Mouse (Mus musculus): Measurements from ENCODE around the gene Ldb3. TPM values are rescaled to one million over a fixed set of nuclear protein-coding genes. Genes with fewer than 3 reads are reported as not detected.

Gene Ldb3
- not detected in 2 replicates for polyA plus RNA-seq (2012; ENCODE audit: low replicate concordance)

DNA sequence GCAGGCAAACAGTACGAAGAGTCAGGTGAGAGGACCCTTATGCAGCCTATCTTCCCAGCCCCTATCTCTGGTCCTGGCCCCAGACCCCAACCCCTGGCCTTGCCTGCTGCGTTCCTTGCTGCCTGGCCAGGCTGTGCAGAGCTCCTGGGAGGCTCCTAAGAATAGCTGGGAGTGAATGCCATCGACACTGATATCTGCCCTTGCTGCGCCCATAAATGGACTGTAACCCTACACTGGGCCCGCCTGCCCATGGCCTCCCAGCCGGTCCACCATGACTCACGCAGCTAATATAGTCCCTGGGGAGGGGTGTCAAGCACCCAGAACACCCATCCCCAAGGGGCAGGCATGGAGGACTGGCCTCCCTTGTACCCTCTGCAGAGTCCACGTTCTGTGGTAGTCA is at the start of gene Ldb3:
Ldb3 (minus strand) TSS at position 185 of the 400 bp plus-strand sequence.

GRCm38 (mm10) chr14:34599941-34600340 is 11.5 kb upstream of the Ldb3 start, which contains the start of gene Opn4:
Gene Opn4 (minus strand): TSS chr14:34600142.

DNA sequence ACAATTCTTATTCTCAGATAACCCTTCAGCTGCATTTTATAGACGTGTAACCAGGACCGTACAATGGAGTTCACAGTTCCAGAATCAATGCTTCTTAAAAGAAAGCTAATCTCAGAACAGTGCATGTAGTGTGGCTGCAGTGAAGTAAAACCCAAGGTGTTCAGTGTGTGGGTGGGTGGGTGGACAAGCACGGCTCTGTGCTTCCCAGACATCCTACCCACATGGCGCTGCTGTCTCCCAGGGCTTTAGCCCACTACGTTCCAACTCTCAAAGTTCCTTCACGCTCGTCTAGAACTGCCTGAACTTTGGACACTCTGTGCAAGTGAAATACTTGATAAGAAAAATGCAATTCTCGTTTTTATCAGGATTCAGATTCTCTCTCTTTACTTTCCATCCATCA is 65.8 kb downstream of the Ldb3 start, which contains the start of gene 9230112D13Rik:
9230112D13Rik (minus strand) TSS at position 101 of the 400 bp plus-strand sequence.

GRCm38 (mm10) chr14:34503325-34503647 is 85.2 kb downstream of the Ldb3 start, which contains the start of gene Bmpr1a:
Gene Bmpr1a (minus strand): TSS chr14:34503341.

Other genes with a start within 250 kb of the Ldb3 start
- gene Fam25c, start 233.2 kb downstream of the Ldb3 start, polyA plus RNA-seq (2012; ENCODE audit: low replicate concordance): not detected in 2 replicates
- not detected in 2 replicates for gene Sncg, start 213.9 kb downstream of the Ldb3 start, polyA plus RNA-seq (2012; ENCODE audit: low replicate concordance)
- 0.10 and 0.71 TPM in 2 replicates for gene Mmrn2, start 213.2 kb downstream of the Ldb3 start, polyA plus RNA-seq (2012; ENCODE audit: low replicate concordance)
- 0.10 and 0.37 TPM in 2 replicates for gene Bmpr1a, start 85.3 kb downstream of the Ldb3 start, polyA plus RNA-seq (2012; ENCODE audit: low replicate concordance)
- gene 9230112D13Rik, start 65.9 kb downstream of the Ldb3 start, polyA plus RNA-seq (2012; ENCODE audit: low replicate concordance): not detected in 2 replicates
- not detected in 2 replicates for gene Opn4, start 11.5 kb upstream of the Ldb3 start, polyA plus RNA-seq (2012; ENCODE audit: low replicate concordance)
- gene Wapl, start 85.2 kb upstream of the Ldb3 start, polyA plus RNA-seq (2012; ENCODE audit: low replicate concordance): 12.1 and 14.5 TPM in 2 replicates
- gene Grid1, start 231.4 kb upstream of the Ldb3 start, polyA plus RNA-seq (2012; ENCODE audit: low replicate concordance): not detected in 2 replicates

Data from hematopoietic multipotent progenitor cell, adult 10-12 weeks (in vitro differentiated cells).